Mouse (Mus musculus) embryonic facial prominence, embryonic 12.5 days (tissue): Measurements from ENCODE around the gene Senp7. TPM values are rescaled to one million over a fixed set of nuclear protein-coding genes. Genes with fewer than 3 reads are reported as not detected.
"Not testable (repeated sequence)": the region's sequence is repeated elsewhere in the genome, so short reads cannot be mapped to it uniquely, and the experiment has no call there.

Source experiments
- ATAC-seq: fragments of 200-750 bp; cut with Nextera tagmentation; 2 replicates; pipeline ENCODE4 v1.8.0; 2017; ENCODE audit not compliant: insufficient number of reproducible peaks, insufficient read depth, low FRiP score, low TSS enrichment
- H3K27ac ChIP-seq: fragments of 300-500 bp; sonication (generic); 2 replicates; pipeline ENCODE4 v1.5.1; 2016; ENCODE audit warnings: mild to moderate bottlenecking
- H3K27me3 ChIP-seq: fragments of 300-500 bp; sonication (generic); 2 replicates; pipeline ENCODE4 v1.6.1; 2016; ENCODE audit warnings: mild to moderate bottlenecking, moderate library complexity
- H3K36me3 ChIP-seq: fragments of 300-500 bp; sonication (generic); 2 replicates; pipeline ENCODE4 v1.6.1; 2016; ENCODE audit warnings: mild to moderate bottlenecking
- H3K4me1 ChIP-seq: fragments of 300-500 bp; sonication (generic); 2 replicates; pipeline ENCODE4 v1.6.1; 2016
- H3K4me2 ChIP-seq: fragments of 300-500 bp; sonication (generic); replicated peaks from 2 replicates; pipeline ENCODE4 v1.6.1; 2016; ENCODE audit warnings: mild to moderate bottlenecking, moderate library complexity
- H3K4me3 ChIP-seq: fragments of 300-500 bp; sonication (generic); 2 replicates; pipeline ENCODE4 v1.5.1; 2016; ENCODE audit warnings: mild to moderate bottlenecking
- H3K9ac ChIP-seq: fragments of 300-500 bp; sonication (generic); 2 replicates; pipeline ENCODE4 v1.6.1; 2016; ENCODE audit warnings: mild to moderate bottlenecking, moderate library complexity
- H3K9me3 ChIP-seq: fragments of 300-500 bp; sonication (generic); 2 replicates; pipeline ENCODE4 v1.6.1; 2016; ENCODE audit warnings: mild to moderate bottlenecking, moderate library complexity
- WGBS: fragments of 180-500 bp; shearing (Covaris S2); methylation state at CpG from one replicate; pipeline ENCODE4 v1.1.7; 2016; 5-methylcytosine and 5-hydroxymethylcytosine counted together
- polyA plus RNA-seq: library from polyadenylated mRNA; unstranded; fragments of >200 nt; fragmentation: Nextera tagmentation; extraction: Ambion mirVana; gene quantifications from 2 replicates; pipeline ENCODE4 v1.2.1, GENCODE M21; 2016

Gene Senp7
- 45.0 and 45.4 TPM in 2 replicates for polyA plus RNA-seq

DNA sequence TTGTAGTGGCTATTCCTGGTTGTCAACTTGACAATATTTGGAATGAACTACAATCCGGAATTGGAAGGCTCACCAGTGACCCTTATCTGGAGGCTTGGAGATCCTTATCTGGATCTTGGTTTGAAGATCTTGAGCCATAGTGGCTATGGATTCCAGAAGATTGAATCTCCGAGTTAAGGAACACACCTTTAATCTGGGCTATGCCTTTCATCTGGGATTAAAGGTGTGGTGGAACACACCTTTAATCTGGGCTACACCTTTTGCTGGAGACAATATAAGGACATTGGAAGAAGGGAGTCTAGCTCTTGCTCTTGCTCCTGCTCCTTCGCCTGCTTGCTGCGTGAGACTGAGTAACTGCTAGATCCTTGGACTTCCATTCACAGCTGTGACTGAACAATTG is at the start of gene Senp7:
Gene Senp7, plus strand, starts transcription at position 301 of the 400 bp plus-strand sequence.
- H3K4me2 ChIP-seq, H3K9ac ChIP-seq, H3K4me1 ChIP-seq, ATAC-seq, H3K9me3 ChIP-seq, H3K27me3 ChIP-seq, H3K27ac ChIP-seq, H3K4me3 ChIP-seq, H3K36me3 ChIP-seq: not testable (repeated sequence)
- no CpG with 5 or more reads among the region's 4 CpGs for WGBS

DNA sequence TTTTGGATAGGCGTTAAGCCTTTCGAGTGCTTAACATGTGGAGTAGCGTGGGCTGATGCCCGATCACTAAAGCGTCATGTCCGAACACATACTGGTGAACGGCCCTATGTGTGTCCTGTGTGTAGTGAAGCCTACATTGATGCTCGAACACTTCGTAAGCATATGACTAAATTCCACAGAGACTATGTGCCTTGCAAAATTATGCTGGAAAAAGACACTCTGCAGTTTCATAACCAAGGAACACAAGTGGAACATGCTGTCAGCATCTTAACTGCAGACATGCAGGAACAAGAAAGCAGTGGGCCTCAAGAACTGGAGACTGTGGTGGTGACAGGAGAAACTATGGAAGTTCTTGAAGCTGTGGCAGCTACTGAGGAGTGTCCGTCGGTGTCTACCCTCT is 41.3 kb upstream of the Senp7 start:
- 94% methylated on average over 11 of the region's 11 CpGs for WGBS
- Histone ChIP-seq H3K4me3 (no peak overlapping the region), H3K27ac (no peak overlapping the region), H3K4me1 (no peaks in the 10 kb centered on the region), H3K9me3 (no peaks in the 10 kb centered on the region), H3K36me3 (peaks cover 37% of the 10 kb centered on the region), H3K9ac (no peak overlapping the region), H3K27me3 (no peaks in the 10 kb centered on the region), H3K4me2 (no peak overlapping the region)
- ATAC-seq = no peak

GRCm38 (mm10) chr16:56008862-56009261 is 39.3 kb upstream of the Senp7 start:
- no peak for ATAC-seq
- Histone ChIP-seq H3K9ac (no peak overlapping the region), H3K36me3 (peaks cover 38% of the 10 kb centered on the region), H3K4me2 (no peak overlapping the region), H3K9me3 (no peaks in the 10 kb centered on the region), H3K27me3 (no peaks in the 10 kb centered on the region), H3K4me3 (no peak overlapping the region), H3K4me1 (no peaks in the 10 kb centered on the region), H3K27ac (no peak overlapping the region)
- WGBS = 97% methylated on average over 1 of the region's 1 CpGs

GRCm38 (mm10) chr16:56012789-56013743 is 35.1 kb upstream of the Senp7 start:
- no peaks in the 10 kb centered on the region for H3K27me3 ChIP-seq
- H3K4me1 ChIP-seq = no peaks in the 10 kb centered on the region
- no peak overlapping the region for H3K27ac ChIP-seq
- H3K9ac ChIP-seq = no peak overlapping the region
- WGBS = 87% methylated on average over 10 of the region's 10 CpGs
- H3K36me3 ChIP-seq = peaks cover 39% of the 10 kb centered on the region
- H3K4me2 ChIP-seq = no peak overlapping the region
- ATAC-seq = no peak
- no peaks in the 10 kb centered on the region for H3K9me3 ChIP-seq
- H3K4me3 ChIP-seq = no peak overlapping the region

- no peak overlapping the region for H3K27ac ChIP-seq
- ATAC-seq = no peak
- H3K27me3 ChIP-seq = no peaks in the 10 kb centered on the region
- H3K9me3 ChIP-seq = no peaks in the 10 kb centered on the region
- 84% methylated on average over 7 of the region's 7 CpGs for WGBS
- H3K4me1 ChIP-seq = no peaks in the 10 kb centered on the region
- peaks cover 46% of the 10 kb centered on the region for H3K36me3 ChIP-seq
- no peak overlapping the region for H3K9ac ChIP-seq
- no peak overlapping the region for H3K4me2 ChIP-seq
- no peak overlapping the region for H3K4me3 ChIP-seq
Measured at GRCm38 (mm10) chr16:56014076-56014475, 34.1 kb upstream of the Senp7 start.

DNA sequence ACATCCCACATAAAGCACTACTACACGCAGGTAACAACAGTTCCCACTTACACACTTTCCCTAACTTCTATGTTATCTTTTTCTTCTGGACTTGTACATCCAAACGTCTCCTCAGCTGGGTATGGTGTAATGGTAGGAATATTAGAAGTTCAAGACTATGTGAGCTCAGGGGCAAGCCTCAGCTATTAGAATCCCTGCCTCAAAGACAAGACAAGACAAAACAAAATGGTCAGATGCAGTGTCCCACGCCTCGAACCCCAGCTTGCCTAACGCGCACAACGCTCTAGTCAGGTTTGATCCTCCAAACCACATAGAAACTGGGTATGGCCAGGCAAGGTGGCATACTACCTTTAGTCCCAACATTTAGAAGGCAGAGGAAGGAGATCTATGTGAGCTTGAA is 28.5 kb upstream of the Senp7 start:
- H3K4me3 ChIP-seq = no peak overlapping the region
- H3K4me2 ChIP-seq = no peak overlapping the region
- H3K36me3 ChIP-seq = peaks cover 44% of the 10 kb centered on the region
- H3K9me3 ChIP-seq = no peaks in the 10 kb centered on the region
- H3K4me1 ChIP-seq = no peaks in the 10 kb centered on the region
- no peak overlapping the region for H3K9ac ChIP-seq
- 94% methylated on average over 7 of the region's 7 CpGs for WGBS
- no peak for ATAC-seq
- no peak overlapping the region for H3K27ac ChIP-seq
- H3K27me3 ChIP-seq = no peaks in the 10 kb centered on the region

DNA sequence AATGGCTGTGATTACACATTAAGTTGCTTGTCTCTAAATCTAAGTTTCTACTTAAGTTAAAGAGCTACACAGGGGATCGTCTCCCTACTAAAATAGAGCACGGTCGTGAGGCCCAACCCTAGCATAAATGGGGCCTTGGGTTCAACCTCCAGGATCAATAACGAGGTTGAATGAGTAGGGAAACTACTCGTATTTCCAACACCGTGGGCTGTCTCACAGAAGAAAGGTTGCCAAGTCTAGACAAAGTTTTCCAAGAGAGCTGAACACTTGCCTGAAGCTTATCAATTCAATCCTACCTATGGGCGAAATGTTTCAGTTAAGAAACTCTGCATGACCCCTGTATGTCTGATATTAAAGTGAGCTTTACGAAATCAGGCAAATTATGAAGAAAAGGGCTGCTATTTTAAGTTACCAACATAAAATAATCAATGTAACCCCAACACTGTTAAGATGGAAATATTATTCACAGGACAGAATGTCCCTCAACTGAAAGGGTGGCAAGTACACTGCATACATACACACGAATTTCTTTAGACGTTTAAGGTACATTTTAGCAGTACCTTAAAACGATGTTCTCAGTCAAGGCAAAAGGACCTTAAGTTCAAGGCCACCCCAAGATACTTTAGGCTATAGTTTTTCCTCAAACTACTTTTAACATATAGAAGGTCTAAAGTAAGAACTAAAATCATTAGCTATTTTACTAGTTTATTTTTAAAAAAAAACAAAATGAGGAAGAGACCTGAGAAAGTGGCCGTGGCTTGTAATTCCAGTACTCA is 20.1 kb upstream of the Senp7 start:
- peaks cover 23% of the 10 kb centered on the region for H3K36me3 ChIP-seq
- no peak for ATAC-seq
- no peaks in the 10 kb centered on the region for H3K9me3 ChIP-seq
- WGBS = 47% methylated on average over 12 of the region's 12 CpGs
- H3K4me3 ChIP-seq = peak overlapping the region; percentile 88
- H3K4me2 ChIP-seq = peak overlapping the region; percentile 71
- no peak overlapping the region for H3K27ac ChIP-seq
- H3K4me1 ChIP-seq = peaks cover 22% of the 10 kb centered on the region
- H3K27me3 ChIP-seq = no peaks in the 10 kb centered on the region
- H3K9ac ChIP-seq = peak overlapping the region; percentile 96

DNA sequence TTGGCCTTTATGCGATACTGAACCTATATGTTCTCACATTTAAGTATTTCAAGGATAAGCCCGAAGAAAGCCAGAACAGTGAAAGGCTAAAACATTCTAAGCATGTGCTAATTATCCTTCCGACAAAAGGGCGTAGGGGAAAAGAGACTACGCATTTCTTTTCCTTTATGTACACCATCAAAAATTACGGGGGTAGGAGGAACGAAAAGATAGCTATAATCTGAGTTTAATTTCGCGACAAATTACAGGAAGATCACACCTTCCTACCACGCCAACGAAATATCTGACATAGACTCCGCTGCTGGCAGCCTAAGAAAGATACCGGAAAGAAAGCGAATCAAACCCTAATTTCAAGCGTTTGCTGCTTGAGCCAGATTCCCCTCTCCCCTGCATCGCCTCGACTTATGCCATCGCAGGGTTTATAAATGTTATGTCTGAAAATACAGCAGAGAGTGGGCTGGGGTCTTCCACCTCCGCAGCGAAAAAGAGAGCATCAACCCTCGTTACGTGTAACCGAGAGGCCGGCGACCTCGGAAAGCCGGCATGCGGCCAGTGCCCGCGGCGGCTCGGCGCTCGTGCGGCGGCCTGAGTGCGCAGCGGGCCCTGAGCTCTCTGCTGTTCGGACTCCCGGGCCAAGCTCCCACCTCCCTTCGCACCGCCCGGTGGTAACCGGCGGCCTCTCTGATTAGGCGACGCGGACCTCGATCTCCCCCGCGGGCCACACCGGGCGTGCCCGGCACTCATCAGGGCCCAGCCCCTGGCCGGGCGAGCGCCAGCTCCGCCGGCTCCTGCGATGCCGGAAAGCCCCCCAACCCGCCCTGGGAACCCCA is 19.2 kb upstream of the Senp7 start:
- under 1% methylated on average over 62 of the region's 62 CpGs for WGBS
- peak overlapping the region; percentile 88 for H3K4me3 ChIP-seq
- peak overlapping the region; percentile 71 for H3K4me2 ChIP-seq
- peak; percentile 88 for ATAC-seq
- peaks cover 29% of the 10 kb centered on the region for H3K36me3 ChIP-seq
- peak overlapping the region; percentile 96 for H3K9ac ChIP-seq
- no peaks in the 10 kb centered on the region for H3K9me3 ChIP-seq
- H3K27ac ChIP-seq = peak overlapping the region; percentile 90
- no peaks in the 10 kb centered on the region for H3K27me3 ChIP-seq
- peaks cover 22% of the 10 kb centered on the region for H3K4me1 ChIP-seq

DNA sequence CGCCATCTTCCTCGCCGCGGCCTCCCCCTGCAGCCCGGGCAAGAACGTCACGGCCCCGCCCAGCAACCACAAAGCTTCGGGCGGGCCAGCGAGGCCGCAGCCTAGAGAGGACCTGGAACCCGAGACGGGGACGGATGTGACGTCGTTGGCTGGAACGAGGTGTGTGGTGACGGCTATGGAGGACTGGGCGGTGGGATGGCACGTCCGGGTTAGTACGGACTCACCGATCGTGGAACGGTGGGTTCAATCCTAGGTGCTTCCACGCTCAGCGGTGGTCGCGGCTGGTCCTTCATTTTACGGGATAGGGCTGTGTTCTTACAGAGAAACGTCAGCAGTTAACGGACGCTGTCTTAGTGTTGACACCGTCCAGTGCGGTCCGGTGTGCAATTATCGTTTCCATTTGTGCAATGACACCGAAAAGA is 18.5 kb upstream of the Senp7 start, which contains the start of gene Pcnp:
Gene Pcnp, minus strand, starts transcription at position 79 of the 422 bp plus-strand sequence.
- Histone ChIP-seq H3K27ac (peak within 1 kb of the TSS; percentile 90), H3K4me3 (peak within 1 kb of the TSS; percentile 88), H3K27me3 (no peaks in the 10 kb centered on the region), H3K9me3 (no peaks in the 10 kb centered on the region), H3K4me2 (peak within 1 kb of the TSS; percentile 71), H3K4me1 (peaks cover 22% of the 10 kb centered on the region), H3K36me3 (peaks cover 35% of the 10 kb centered on the region), H3K9ac (peak within 1 kb of the TSS; percentile 96)
- peak; percentile 99 for ATAC-seq
- WGBS = under 1% methylated on average over 39 of the region's 39 CpGs

GRCm38 (mm10) chr16:56034566-56034965 is 13.6 kb upstream of the Senp7 start:
- Histone ChIP-seq H3K4me2 (no peak overlapping the region), H3K9me3 (no peaks in the 10 kb centered on the region), H3K9ac (no peak overlapping the region), H3K36me3 (peaks cover 27% of the 10 kb centered on the region; the same call in 1 of the 2 replicates), H3K27me3 (no peaks in the 10 kb centered on the region), H3K4me3 (no peak overlapping the region), H3K4me1 (peaks cover 17% of the 10 kb centered on the region), H3K27ac (no peak overlapping the region)
- ATAC-seq = no peak
- 96% methylated on average over 6 of the region's 6 CpGs for WGBS

- H3K9ac ChIP-seq = peak overlapping the region; percentile 82; the same call in 1 of the 2 replicates
- peak overlapping the region; percentile 92 for H3K4me3 ChIP-seq
- peak overlapping the region; percentile 76 for H3K4me2 ChIP-seq
- H3K27ac ChIP-seq = no peak overlapping the region
- peaks cover 5% of the 10 kb centered on the region; the same call in 1 of the 2 replicates for H3K4me1 ChIP-seq
- ATAC-seq = no peak
- no peaks in the 10 kb centered on the region for H3K9me3 ChIP-seq
- peaks cover 24% of the 10 kb centered on the region; the same call in 1 of the 2 replicates for H3K36me3 ChIP-seq
- H3K27me3 ChIP-seq = no peaks in the 10 kb centered on the region
- WGBS = 53% methylated on average over 6 of the region's 6 CpGs
Measured at GRCm38 (mm10) chr16:56036501-56036900, 11.6 kb upstream of the Senp7 start.
